Mouse (Mus musculus) limb, embryonic 15.5 days (tissue): ENCODE measurements around the gene Zdhhc18. TPM values are rescaled to one million over a fixed set of nuclear protein-coding genes. Genes with fewer than 3 reads are reported as not detected.

Source experiments
- ATAC-seq: fragments of 200-750 bp; cut with Nextera tagmentation; 2 replicates; pipeline ENCODE4 v1.8.0; 2017; ENCODE audit warnings: low read depth, moderate TSS enrichment; ENCODE audit not compliant: insufficient number of reproducible peaks, low FRiP score, low TSS enrichment
- H3K27ac ChIP-seq: fragments of 300-500 bp; sonication (generic); 2 replicates; pipeline ENCODE4 v1.5.1; 2015; ENCODE audit warnings: moderate library complexity, mild to moderate bottlenecking, inconsistent platforms
- H3K27me3 ChIP-seq: fragments of 300-500 bp; sonication (generic); 2 replicates; pipeline ENCODE4 v1.6.1; 2015; ENCODE audit warnings: inconsistent platforms
- H3K36me3 ChIP-seq: fragments of 300-500 bp; sonication (generic); 2 replicates; pipeline ENCODE4 v1.6.1; 2015; ENCODE audit warnings: inconsistent platforms
- H3K4me1 ChIP-seq: fragments of 300-500 bp; sonication (generic); 2 replicates; pipeline ENCODE4 v1.6.1; 2015; ENCODE audit warnings: inconsistent platforms
- H3K4me2 ChIP-seq: fragments of 300-500 bp; sonication (generic); 2 replicates; pipeline ENCODE4 v1.6.1; 2015; ENCODE audit warnings: mild to moderate bottlenecking, inconsistent platforms
- H3K4me3 ChIP-seq: fragments of 300-500 bp; sonication (generic); 2 replicates; pipeline ENCODE4 v1.5.1; 2015; ENCODE audit warnings: mild to moderate bottlenecking, inconsistent platforms
- H3K9ac ChIP-seq: fragments of 300-500 bp; sonication (generic); 2 replicates; pipeline ENCODE4 v1.6.1; 2015; ENCODE audit warnings: inconsistent platforms
- H3K9me3 ChIP-seq: fragments of 300-500 bp; sonication (generic); 2 replicates; pipeline ENCODE4 v1.6.1; 2016; ENCODE audit warnings: inconsistent platforms
- WGBS: fragments of 180-500 bp; shearing (Covaris S2); methylation state at CpG from one replicate; pipeline ENCODE4 v1.1.7; 2015; 5-methylcytosine and 5-hydroxymethylcytosine counted together
- polyA plus RNA-seq: library from polyadenylated mRNA; unstranded; fragments of >200 nt; fragmentation: Nextera tagmentation; extraction: Ambion mirVana; gene quantifications from 2 replicates; pipeline ENCODE4 v1.2.1, GENCODE M21; 2015

Gene Zdhhc18
- polyA plus RNA-seq = 2.9 and 3.6 TPM in 2 replicates

- Histone ChIP-seq H3K4me3 (peak within 1 kb of the TSS; percentile 31), H3K4me2 (peak within 1 kb of the TSS; percentile 39), H3K27me3 (no peaks in the 10 kb centered on the region), H3K9ac (no peak within 1 kb of the TSS), H3K36me3 (no peaks in the 10 kb centered on the region), H3K27ac (peak within 1 kb of the TSS; percentile 44; the same call in 1 of the 2 replicates), H3K9me3 (no peaks in the 10 kb centered on the region), H3K4me1 (0 out of 2 replicates have a peak, but pooled peaks cover 4% of the 10 kb centered on the region)
- no peak for ATAC-seq
- 38% methylated on average over 7 of the region's 7 CpGs for WGBS
Observed at GRCm38 (mm10) chr4:133649989-133650699, at the start of gene Zdhhc18. Zdhhc18 (minus strand) TSS chr4:133650154.

GRCm38 (mm10) chr4:133695363-133695762, 45.4 kb upstream of the Zdhhc18 start:
- Histone ChIP-seq H3K9ac (no peak overlapping the region), H3K36me3 (peaks cover 79% of the 10 kb centered on the region), H3K4me3 (no peak overlapping the region), H3K9me3 (no peaks in the 10 kb centered on the region), H3K4me1 (peaks cover 9% of the 10 kb centered on the region), H3K4me2 (no peak overlapping the region), H3K27ac (no peak overlapping the region), H3K27me3 (no peaks in the 10 kb centered on the region)
- WGBS = 83% methylated on average over 3 of the region's 3 CpGs
- no peak for ATAC-seq

GRCm38 (mm10) chr4:133690252-133690651, 40.3 kb upstream of the Zdhhc18 start:
- Histone ChIP-seq H3K4me3 (no peak overlapping the region), H3K4me2 (no peak overlapping the region), H3K4me1 (peaks cover 23% of the 10 kb centered on the region), H3K9me3 (no peaks in the 10 kb centered on the region), H3K27ac (peak overlapping the region; percentile 43; the same call in 1 of the 2 replicates), H3K27me3 (no peaks in the 10 kb centered on the region), H3K9ac (no peak overlapping the region), H3K36me3 (peaks cover 99% of the 10 kb centered on the region)
- ATAC-seq = no peak
- 10% methylated on average over 5 of the region's 5 CpGs for WGBS

GRCm38 (mm10) chr4:133688417-133689067, 38.6 kb upstream of the Zdhhc18 start:
- no peak overlapping the region for H3K4me3 ChIP-seq
- peaks cover 23% of the 10 kb centered on the region for H3K4me1 ChIP-seq
- WGBS = 46% methylated on average over 7 of the region's 7 CpGs
- H3K27me3 ChIP-seq = no peaks in the 10 kb centered on the region
- no peak overlapping the region for H3K9ac ChIP-seq
- H3K9me3 ChIP-seq = no peaks in the 10 kb centered on the region
- no peak for ATAC-seq
- peaks cover 99% of the 10 kb centered on the region for H3K36me3 ChIP-seq
- H3K27ac ChIP-seq = no peak overlapping the region
- H3K4me2 ChIP-seq = no peak overlapping the region

- Histone ChIP-seq H3K9me3 (no peaks in the 10 kb centered on the region), H3K9ac (no peak overlapping the region)
- 87% methylated on average over 5 of the region's 5 CpGs for WGBS
Observed at GRCm38 (mm10) chr4:133687126-133687525, 37.2 kb upstream of the Zdhhc18 start.

GRCm38 (mm10) chr4:133686512-133686911, 36.6 kb upstream of the Zdhhc18 start:
- no peak for ATAC-seq

More at GRCm38 (mm10) chr4:133687126-133687525, 37.2 kb upstream of the Zdhhc18 start:
- peaks cover 23% of the 10 kb centered on the region for H3K4me1 ChIP-seq
- H3K36me3 ChIP-seq = peaks cover 97% of the 10 kb centered on the region
- H3K27ac ChIP-seq = no peak overlapping the region
- H3K4me3 ChIP-seq = no peak overlapping the region
- H3K4me2 ChIP-seq = no peak overlapping the region
- no peaks in the 10 kb centered on the region for H3K27me3 ChIP-seq
- ATAC-seq = no peak

GRCm38 (mm10) chr4:133680206-133680786, 30.3 kb upstream of the Zdhhc18 start:
- Histone ChIP-seq H3K4me3 (no peak overlapping the region), H3K4me1 (peaks cover 14% of the 10 kb centered on the region), H3K9ac (no peak overlapping the region), H3K4me2 (no peak overlapping the region), H3K36me3 (peaks cover 69% of the 10 kb centered on the region), H3K27ac (no peak overlapping the region), H3K9me3 (no peaks in the 10 kb centered on the region), H3K27me3 (no peaks in the 10 kb centered on the region)
- 86% methylated on average over 14 of the region's 14 CpGs for WGBS
- ATAC-seq = no peak

More at GRCm38 (mm10) chr4:133686512-133686911, 36.6 kb upstream of the Zdhhc18 start:
- Histone ChIP-seq H3K4me2 (no peak overlapping the region), H3K9ac (no peak overlapping the region), H3K4me3 (no peak overlapping the region), H3K4me1 (peaks cover 23% of the 10 kb centered on the region), H3K9me3 (no peaks in the 10 kb centered on the region), H3K27ac (no peak overlapping the region), H3K36me3 (peaks cover 97% of the 10 kb centered on the region), H3K27me3 (no peaks in the 10 kb centered on the region)
- WGBS = 86% methylated on average over 11 of the region's 11 CpGs

GRCm38 (mm10) chr4:133679629-133680028, 29.7 kb upstream of the Zdhhc18 start:
- no peaks in the 10 kb centered on the region for H3K27me3 ChIP-seq
- WGBS = 78% methylated on average over 7 of the region's 7 CpGs
- no peak for ATAC-seq

GRCm38 (mm10) chr4:133677266-133677665, 27.3 kb upstream of the Zdhhc18 start:
- H3K27me3 ChIP-seq = no peaks in the 10 kb centered on the region
- no peak overlapping the region for H3K9ac ChIP-seq
- no peak overlapping the region for H3K4me2 ChIP-seq
- no peaks in the 10 kb centered on the region for H3K9me3 ChIP-seq
- H3K27ac ChIP-seq = no peak overlapping the region
- ATAC-seq = no peak
- peaks cover 41% of the 10 kb centered on the region for H3K36me3 ChIP-seq
- 75% methylated on average over 7 of the region's 7 CpGs for WGBS
- H3K4me1 ChIP-seq = peaks cover 29% of the 10 kb centered on the region
- no peak overlapping the region for H3K4me3 ChIP-seq

More at GRCm38 (mm10) chr4:133679629-133680028, 29.7 kb upstream of the Zdhhc18 start:
- H3K27ac ChIP-seq = no peak overlapping the region
- H3K9me3 ChIP-seq = no peaks in the 10 kb centered on the region
- H3K4me3 ChIP-seq = no peak overlapping the region
- no peak overlapping the region for H3K9ac ChIP-seq
- peaks cover 14% of the 10 kb centered on the region for H3K4me1 ChIP-seq
- H3K36me3 ChIP-seq = peaks cover 63% of the 10 kb centered on the region
- no peak overlapping the region for H3K4me2 ChIP-seq

- peaks cover 36% of the 10 kb centered on the region for H3K4me1 ChIP-seq
- no peak overlapping the region for H3K9ac ChIP-seq
- no peaks in the 10 kb centered on the region for H3K27me3 ChIP-seq
- ATAC-seq = no peak
- no peak overlapping the region for H3K4me2 ChIP-seq
- H3K9me3 ChIP-seq = no peaks in the 10 kb centered on the region
- H3K4me3 ChIP-seq = no peak overlapping the region
- peaks cover 30% of the 10 kb centered on the region for H3K36me3 ChIP-seq
- H3K27ac ChIP-seq = peak overlapping the region; percentile 60; the same call in 1 of the 2 replicates
- 32% methylated on average over 3 of the region's 3 CpGs for WGBS
Observed at GRCm38 (mm10) chr4:133676189-133676588, 26.2 kb upstream of the Zdhhc18 start.

- no peaks in the 10 kb centered on the region for H3K9me3 ChIP-seq
- 9% methylated on average over 5 of the region's 5 CpGs for WGBS
Observed at GRCm38 (mm10) chr4:133675594-133676016, 25.7 kb upstream of the Zdhhc18 start.

GRCm38 (mm10) chr4:133674331-133674695, 24.4 kb upstream of the Zdhhc18 start:
- H3K36me3 ChIP-seq = peaks cover 11% of the 10 kb centered on the region
- no peak overlapping the region for H3K4me3 ChIP-seq
- peaks cover 51% of the 10 kb centered on the region for H3K4me1 ChIP-seq
- no peak overlapping the region for H3K9ac ChIP-seq
- no peaks in the 10 kb centered on the region for H3K27me3 ChIP-seq
- H3K27ac ChIP-seq = peak overlapping the region; percentile 100
- H3K9me3 ChIP-seq = no peaks in the 10 kb centered on the region
- ATAC-seq = no peak
- peak overlapping the region; percentile 75; the same call in 1 of the 2 replicates for H3K4me2 ChIP-seq
- whole genome bisulfite sequencing = 54% methylated on average over 8 of the region's 8 CpGs

More at GRCm38 (mm10) chr4:133675594-133676016, 25.7 kb upstream of the Zdhhc18 start:
- ATAC-seq = no peak
- H3K36me3 ChIP-seq = peaks cover 24% of the 10 kb centered on the region
- H3K9ac ChIP-seq = no peak overlapping the region
- peak overlapping the region; percentile 60; the same call in 1 of the 2 replicates for H3K27ac ChIP-seq
- H3K4me1 ChIP-seq = peaks cover 40% of the 10 kb centered on the region
- no peak overlapping the region for H3K4me3 ChIP-seq
- no peaks in the 10 kb centered on the region for H3K27me3 ChIP-seq
- H3K4me2 ChIP-seq = no peak overlapping the region
